Mouse (Mus musculus) kidney, adult 2 months (tissue): ENCODE results near the gene Hipk2.

Experiments used
- CTCF ChIP-seq: fragments of 200-500 bp; conservative IDR thresholded peaks from 2 replicates; pipeline ENCODE4 v1.5.1; 2011; ENCODE audit warnings: low read depth, mild to moderate bottlenecking, control low read depth, low read length, moderate library complexity, mixed read lengths; ENCODE audit not compliant: insufficient read depth, insufficient read length
- POLR2A ChIP-seq: fragments of 200-500 bp; IDR thresholded peaks from one replicate; pipeline ENCODE4 v1.6.1; 2011; ENCODE audit warnings: low read depth, low read length, control low read depth

DNA sequence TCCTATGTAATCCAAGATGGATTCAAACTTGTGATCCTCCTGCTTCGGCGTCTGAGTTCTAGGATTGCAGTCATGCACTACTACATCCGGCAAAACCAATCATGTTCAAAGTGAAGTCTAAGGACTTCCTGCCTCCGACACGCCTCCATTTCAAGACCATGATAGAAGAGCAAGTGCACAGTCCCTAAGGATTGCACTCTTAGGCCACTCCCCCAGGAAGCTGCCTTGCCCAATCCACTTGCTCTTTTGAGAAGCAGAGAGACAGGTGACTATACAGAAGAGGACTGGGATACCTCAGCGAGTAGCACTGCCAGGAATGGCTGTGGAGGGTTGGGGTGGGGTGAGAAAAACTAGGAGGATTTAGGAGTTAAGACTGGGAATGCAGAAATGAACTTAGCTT, 13.2 kb upstream of the Hipk2 start:
- no peak for TF ChIP-seq CTCF
- no peak for TF ChIP-seq POLR2A
